Mouse (Mus musculus) midbrain, embryonic 14.5 days (tissue): ENCODE results near the gene Casp6. TPM values are rescaled to one million over a fixed set of nuclear protein-coding genes. Genes with fewer than 3 reads are reported as not detected.

Experiments used
- ATAC-seq: fragments of 200-750 bp; cut with Nextera tagmentation; 2 replicates; pipeline ENCODE4 v1.8.0; 2017; ENCODE audit warnings: moderate number of reproducible peaks, moderate library complexity; ENCODE audit not compliant: low FRiP score, low TSS enrichment
- DNase-seq: peaks from one replicate; pipeline ENCODE4 v3.0.0-alpha.2; 2015
- H3K27ac ChIP-seq: fragments of 300-500 bp; sonication (generic); replicated peaks from 2 replicates; pipeline ENCODE4 v1.5.1; 2014; ENCODE audit warnings: mild to moderate bottlenecking, low read depth, low read length, moderate library complexity
- H3K27me3 ChIP-seq: fragments of 300-500 bp; sonication (generic); 2 replicates; pipeline ENCODE4 v1.6.1; 2014; ENCODE audit warnings: low read length, control low read depth, mixed read lengths; ENCODE audit not compliant: control insufficient read depth, insufficient read depth
- H3K36me3 ChIP-seq: fragments of 300-500 bp; sonication (generic); 2 replicates; pipeline ENCODE4 v1.6.1; 2014; ENCODE audit warnings: low read length, control low read depth; ENCODE audit not compliant: control insufficient read depth, insufficient read depth
- H3K4me1 ChIP-seq: fragments of 300-500 bp; sonication (generic); 2 replicates; pipeline ENCODE4 v1.6.1; 2014; ENCODE audit warnings: mild to moderate bottlenecking, antibody characterized with exemption, low read length, control low read depth; ENCODE audit not compliant: control insufficient read depth, insufficient read depth
- H3K4me2 ChIP-seq: fragments of 300-500 bp; sonication (generic); 2 replicates; pipeline ENCODE4 v1.6.1; 2014; ENCODE audit warnings: mild to moderate bottlenecking, low read length, moderate library complexity
- H3K4me3 ChIP-seq: fragments of 300-500 bp; sonication (generic); replicated peaks from 2 replicates; pipeline ENCODE4 v1.5.1; 2014; ENCODE audit warnings: low read depth, low read length
- H3K9ac ChIP-seq: fragments of 300-500 bp; sonication (generic); replicated peaks from 2 replicates; pipeline ENCODE4 v1.6.1; 2014; ENCODE audit warnings: mild to moderate bottlenecking, low read length, moderate library complexity
- H3K9me3 ChIP-seq: fragments of 300-500 bp; sonication (generic); 2 replicates; pipeline ENCODE4 v1.6.1; 2016; ENCODE audit warnings: low read length, control low read depth, mixed read lengths; ENCODE audit not compliant: control insufficient read depth
- WGBS: fragments of 180-500 bp; shearing (Covaris S2); extraction: QIAGEN DNeasy Blood & Tissue Kit; methylation state at CpG from one replicate; pipeline ENCODE4 v1.1.7; 2014; 5-methylcytosine and 5-hydroxymethylcytosine counted together
- polyA plus RNA-seq: library from polyadenylated mRNA; unstranded; fragments of >200 nt; fragmentation: Nextera tagmentation; extraction: Ambion mirVana; gene quantifications from 2 replicates; pipeline ENCODE4 v1.2.1, GENCODE M21; 2014

Casp6 gene
- polyA plus RNA-seq, 1 experiment from 2014 or later = 24.4 TPM

GRCm38 (mm10) chr3:129885577-129885976, 15.6 kb upstream of the Casp6 start:
- Histone ChIP-seq H3K9ac (no peak overlapping the region), H3K27me3 (no peaks in the 10 kb centered on the region), H3K4me2 (no peak overlapping the region), H3K36me3 (0 out of 2 replicates have a peak, but pooled peaks cover 5% of the 10 kb centered on the region), H3K4me3 (no peak overlapping the region), H3K4me1 (no peaks in the 10 kb centered on the region), H3K27ac (no peak overlapping the region), H3K9me3 (no peaks in the 10 kb centered on the region)
- WGBS = 89% methylated on average over 9 of the region's 9 CpGs
- no peak for ATAC-seq
- DNase-seq = no peak

- no peaks in the 10 kb centered on the region for H3K9me3 ChIP-seq
Observed at GRCm38 (mm10) chr3:129886430-129886829, 14.8 kb upstream of the Casp6 start.

GRCm38 (mm10) chr3:129887779-129888517, 13.3 kb upstream of the Casp6 start:
- DNase-seq (no peak), ATAC-seq (no peak)
- Histone ChIP-seq H3K4me3 (no peak overlapping the region), H3K9ac (no peak overlapping the region), H3K36me3 (peaks cover 21% of the 10 kb centered on the region), H3K4me2 (no peak overlapping the region), H3K9me3 (no peaks in the 10 kb centered on the region), H3K27ac (no peak overlapping the region), H3K4me1 (no peaks in the 10 kb centered on the region), H3K27me3 (no peaks in the 10 kb centered on the region)
- WGBS = 90% methylated on average over 13 of the region's 13 CpGs

More at GRCm38 (mm10) chr3:129886430-129886829, 14.8 kb upstream of the Casp6 start:
- Histone ChIP-seq H3K36me3 (0 out of 2 replicates have a peak, but pooled peaks cover 9% of the 10 kb centered on the region), H3K27me3 (no peaks in the 10 kb centered on the region), H3K4me3 (no peak overlapping the region), H3K4me2 (no peak overlapping the region), H3K9ac (no peak overlapping the region), H3K27ac (no peak overlapping the region), H3K4me1 (no peaks in the 10 kb centered on the region)
- ATAC-seq (no peak), DNase-seq (no peak)
- WGBS = 80% methylated on average over 5 of the region's 5 CpGs

- Histone ChIP-seq H3K9ac (no peak overlapping the region), H3K4me1 (no peaks in the 10 kb centered on the region), H3K4me2 (no peak overlapping the region), H3K36me3 (peaks cover 32% of the 10 kb centered on the region), H3K4me3 (no peak overlapping the region), H3K27ac (no peak overlapping the region), H3K27me3 (no peaks in the 10 kb centered on the region), H3K9me3 (no peaks in the 10 kb centered on the region)
- ATAC-seq (no peak), DNase-seq (no peak)
- WGBS = 88% methylated on average over 5 of the region's 5 CpGs
Observed at GRCm38 (mm10) chr3:129892003-129892402, 9.2 kb upstream of the Casp6 start.

- H3K27me3 ChIP-seq = no peaks in the 10 kb centered on the region
- peaks cover 32% of the 10 kb centered on the region for H3K36me3 ChIP-seq
- no peak overlapping the region for H3K27ac ChIP-seq
- DNase-seq = no peak
- no peak for ATAC-seq
- no peak overlapping the region for H3K9ac ChIP-seq
- H3K9me3 ChIP-seq = no peaks in the 10 kb centered on the region
- H3K4me2 ChIP-seq = no peak overlapping the region
- 95% methylated on average over 3 of the region's 3 CpGs for WGBS
- no peaks in the 10 kb centered on the region for H3K4me1 ChIP-seq
- no peak overlapping the region for H3K4me3 ChIP-seq
Observed at GRCm38 (mm10) chr3:129893143-129893542, 8.1 kb upstream of the Casp6 start.

DNA sequence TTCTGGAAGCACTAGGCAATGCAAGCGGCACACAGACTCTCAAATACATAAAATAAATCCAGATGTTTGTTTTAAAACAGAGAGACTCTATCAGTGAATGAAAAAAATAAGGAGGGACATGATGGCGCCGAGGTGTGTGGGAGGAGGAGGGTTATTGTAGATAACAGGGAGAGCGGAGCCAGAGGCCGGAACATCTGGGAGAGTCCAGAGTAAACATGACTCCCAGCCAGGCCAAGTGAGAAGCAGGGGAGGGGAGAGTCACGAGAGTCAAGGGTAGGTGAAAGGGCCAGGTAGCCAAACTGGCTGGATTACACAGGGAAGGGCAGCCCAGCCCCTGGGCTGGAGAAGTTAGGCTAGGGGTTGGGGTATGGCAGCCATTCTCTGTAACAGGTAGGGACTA, 4.6 kb upstream of the Casp6 start:
- Histone ChIP-seq H3K27me3 (no peaks in the 10 kb centered on the region), H3K4me1 (0 out of 2 replicates have a peak, but pooled peaks cover 5% of the 10 kb centered on the region), H3K27ac (no peak overlapping the region), H3K9me3 (no peaks in the 10 kb centered on the region), H3K4me2 (no peak overlapping the region), H3K4me3 (no peak overlapping the region), H3K9ac (no peak overlapping the region), H3K36me3 (peaks cover 23% of the 10 kb centered on the region)
- no peak for DNase-seq
- ATAC-seq = no peak
- 89% methylated on average over 6 of the region's 6 CpGs for WGBS

- Histone ChIP-seq H3K4me3 (no peak overlapping the region), H3K27ac (no peak overlapping the region), H3K9ac (no peak overlapping the region), H3K4me2 (no peak overlapping the region), H3K4me1 (0 out of 2 replicates have a peak, but pooled peaks cover 11% of the 10 kb centered on the region), H3K36me3 (peaks cover 4% of the 10 kb centered on the region; the same call in 1 of the 2 replicates), H3K9me3 (no peaks in the 10 kb centered on the region), H3K27me3 (no peaks in the 10 kb centered on the region)
- no peak for ATAC-seq
- 62% methylated on average over 4 of the region's 4 CpGs for WGBS
- DNase-seq = no peak
Observed at GRCm38 (mm10) chr3:129898886-129899285, 2.3 kb upstream of the Casp6 start.

- Histone ChIP-seq H3K4me2 (no peak overlapping the region), H3K27me3 (no peaks in the 10 kb centered on the region), H3K27ac (no peak overlapping the region), H3K4me3 (no peak overlapping the region), H3K4me1 (0 out of 2 replicates have a peak, but pooled peaks cover 11% of the 10 kb centered on the region), H3K9ac (no peak overlapping the region), H3K36me3 (0 out of 2 replicates have a peak, but pooled peaks cover under 1% of the 10 kb centered on the region), H3K9me3 (no peaks in the 10 kb centered on the region)
- 96% methylated on average over 3 of the region's 3 CpGs for WGBS
- DNase-seq (no peak), ATAC-seq (no peak)
Observed at GRCm38 (mm10) chr3:129903369-129903768, 2.1 kb downstream of the Casp6 start.

GRCm38 (mm10) chr3:129903866-129904265, 2.6 kb downstream of the Casp6 start:
- ATAC-seq (no peak), DNase-seq (no peak)
- H3K27me3 ChIP-seq = no peaks in the 10 kb centered on the region
- H3K4me3 ChIP-seq = no peak overlapping the region
- no peak overlapping the region for H3K4me2 ChIP-seq
- no peak overlapping the region for H3K27ac ChIP-seq
- H3K9ac ChIP-seq = no peak overlapping the region
- H3K4me1 ChIP-seq = 0 out of 2 replicates have a peak, but pooled peaks cover 11% of the 10 kb centered on the region
- 86% methylated on average over 8 of the region's 8 CpGs for WGBS
- no peaks in the 10 kb centered on the region for H3K9me3 ChIP-seq
- H3K36me3 ChIP-seq = peaks cover 5% of the 10 kb centered on the region; the same call in 1 of the 2 replicates
